Mouse (Mus musculus) regulatory T cell (primary cell): ENCODE results near the gene Ccdc170.
"Not testable (repeated sequence)": the region's sequence is repeated elsewhere in the genome, so short reads cannot be mapped to it uniquely, and the experiment has no call there.

Source experiments
- in situ Hi-C: fragments of 300-600 bp; cut with MboI, MseI; formaldehyde crosslinking; loops from one replicate; pipeline ENCODE4 v1.15.1; 2025; ENCODE audit warnings: high pct_unique_total_duplicates

Ccdc170 gene

GRCm38 (mm10) chr10:4598916-4599315 is 116.6 kb downstream of the Ccdc170 start:
- in situ Hi-C loops = no loop called here

GRCm38 (mm10) chr10:4599591-4599990 is 117.3 kb downstream of the Ccdc170 start:
- in situ Hi-C loops = no loop called here

- in situ Hi-C loops = no loop called here
Observed at GRCm38 (mm10) chr10:4600796-4601474, 118.6 kb downstream of the Ccdc170 start.

- in situ Hi-C loops = not testable (repeated sequence)
Observed at GRCm38 (mm10) chr10:4601612-4602011, 119.3 kb downstream of the Ccdc170 start.

- in situ Hi-C loops = no loop called here
Observed at GRCm38 (mm10) chr10:4602466-4602865, 120.2 kb downstream of the Ccdc170 start.

GRCm38 (mm10) chr10:4604527-4605209 is 122.4 kb downstream of the Ccdc170 start:
- in situ Hi-C loops = no loop called here

- in situ Hi-C loops = no loop called here
Observed at GRCm38 (mm10) chr10:4610234-4610633, 127.9 kb downstream of the Ccdc170 start.

- in situ Hi-C loops = no loop called here
Observed at GRCm38 (mm10) chr10:4611386-4612155, 129.3 kb downstream of the Ccdc170 start, which contains the start of gene Esr1. TSS of gene Esr1 (plus strand) at chr10:4611593.
